Mouse (Mus musculus) cerebral cortex, adult 2 months (tissue): ENCODE measurements around the gene Ralgps1.

Experiments used
- WGBS: fragments of 180-500 bp; shearing (Covaris S2); methylation state at CpG from one replicate; pipeline ENCODE4 v1.1.7; 2018; 5-methylcytosine and 5-hydroxymethylcytosine counted together

Ralgps1 gene

DNA sequence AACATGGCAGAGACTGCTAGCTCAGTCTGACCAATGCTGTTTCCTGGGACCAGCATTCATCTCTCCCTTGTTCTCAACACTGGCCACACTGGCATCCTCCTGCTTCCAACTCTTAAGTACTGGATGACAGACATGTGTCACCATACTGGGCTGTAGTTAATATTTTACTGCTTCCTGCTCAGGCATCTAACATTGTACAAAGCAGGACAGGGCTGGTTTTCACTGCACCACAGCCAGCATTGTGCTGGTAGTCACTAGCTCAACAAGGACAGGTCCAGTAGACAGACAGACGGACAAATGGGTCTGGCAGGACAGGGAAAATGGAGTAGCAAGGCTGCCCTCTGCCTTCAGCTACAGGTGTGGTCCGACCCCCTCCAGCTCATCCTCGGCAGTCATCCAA, 10.7 kb downstream of the Ralgps1 start:
- WGBS = 86% methylated on average over 3 of the region's 3 CpGs

DNA sequence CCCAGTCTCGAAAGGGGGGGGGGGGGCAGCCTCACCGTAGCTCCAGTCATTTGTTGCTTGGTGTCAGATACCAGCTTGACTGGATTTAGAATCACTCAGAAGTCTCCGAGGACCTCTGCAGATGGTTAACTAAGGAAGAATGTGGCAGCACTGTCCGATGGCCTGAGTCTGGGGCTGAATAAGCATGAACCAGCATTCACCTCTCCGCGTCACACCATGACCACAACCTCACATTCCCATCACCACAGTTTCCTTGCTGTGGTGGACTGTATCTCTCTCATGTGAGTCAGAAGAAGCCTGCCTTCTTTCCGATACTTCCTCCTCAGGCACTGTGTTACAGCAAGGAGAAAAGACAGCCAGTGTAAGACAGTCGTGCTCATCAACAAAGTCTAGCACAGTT, 12.1 kb downstream of the Ralgps1 start:
- 88% methylated on average over 8 of the region's 8 CpGs for WGBS

DNA sequence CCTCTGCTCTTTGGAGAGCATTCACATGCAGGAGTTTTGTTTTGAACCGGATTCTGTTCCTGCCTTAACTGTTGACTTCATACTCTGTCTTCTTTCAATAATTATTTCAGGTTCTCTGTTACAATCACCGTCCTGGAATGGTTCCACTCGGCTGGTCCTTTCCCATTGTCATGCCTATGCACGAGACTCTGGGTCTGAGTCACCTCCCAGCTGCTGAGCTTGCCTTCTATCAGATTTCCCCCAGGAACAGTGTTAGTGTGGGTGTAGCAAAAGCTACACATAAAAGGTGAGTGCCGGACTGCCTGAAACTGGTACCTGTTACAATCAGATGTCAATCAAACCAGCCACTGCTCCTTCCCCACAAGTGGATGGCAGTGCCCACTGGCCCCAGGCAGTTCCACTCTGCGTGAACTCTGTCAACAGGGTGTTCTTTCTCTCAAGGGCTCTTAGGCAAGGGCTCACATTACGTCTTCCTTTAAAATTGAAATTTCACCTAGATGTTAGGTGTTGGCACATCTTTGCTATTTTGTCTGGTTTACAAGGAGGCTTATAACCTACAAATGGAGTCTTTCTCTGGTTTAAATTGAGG, 13.9 kb downstream of the Ralgps1 start:
- 63% methylated on average over 7 of the region's 7 CpGs for WGBS

DNA sequence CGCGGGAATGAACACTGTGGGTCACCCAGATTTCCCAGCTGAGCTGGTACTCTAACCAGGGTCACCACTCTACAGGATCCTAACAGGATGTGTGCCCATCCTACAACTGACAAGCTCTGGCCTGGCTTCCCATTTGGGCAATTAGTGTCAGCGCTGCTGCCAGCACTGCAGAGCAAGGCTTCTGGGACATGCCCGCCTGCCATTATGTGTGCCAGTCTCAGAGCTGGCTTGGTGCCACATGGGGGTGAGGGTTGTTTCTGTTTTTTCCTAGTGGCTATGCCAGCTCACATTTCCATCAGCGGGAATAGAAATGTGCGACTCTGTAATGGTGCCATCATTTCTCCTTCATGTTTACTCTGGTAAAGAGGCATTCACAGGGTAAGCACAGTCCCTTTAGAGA, 15.7 kb downstream of the Ralgps1 start:
- 47% methylated on average over 6 of the region's 6 CpGs for WGBS

DNA sequence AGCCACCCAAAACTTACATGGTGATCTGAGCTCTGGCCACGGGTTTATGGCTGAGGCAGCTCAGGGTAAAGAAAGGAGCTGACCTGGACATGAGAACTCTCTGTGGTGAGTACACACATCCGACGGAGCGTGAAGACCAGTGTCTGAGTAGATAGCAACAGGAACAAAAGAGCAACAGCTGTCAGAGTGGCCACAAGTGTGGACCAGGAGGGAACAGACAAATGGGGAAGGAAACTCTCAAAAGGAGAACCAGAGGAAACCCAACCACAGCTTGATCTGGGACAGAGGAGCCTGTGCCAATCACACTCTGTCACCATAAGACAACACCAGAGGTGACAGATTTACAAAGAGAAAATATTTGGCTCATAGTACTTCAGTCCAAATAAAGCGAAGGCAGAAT, 17.9 kb downstream of the Ralgps1 start:
- 74% methylated on average over 5 of the region's 5 CpGs for WGBS

DNA sequence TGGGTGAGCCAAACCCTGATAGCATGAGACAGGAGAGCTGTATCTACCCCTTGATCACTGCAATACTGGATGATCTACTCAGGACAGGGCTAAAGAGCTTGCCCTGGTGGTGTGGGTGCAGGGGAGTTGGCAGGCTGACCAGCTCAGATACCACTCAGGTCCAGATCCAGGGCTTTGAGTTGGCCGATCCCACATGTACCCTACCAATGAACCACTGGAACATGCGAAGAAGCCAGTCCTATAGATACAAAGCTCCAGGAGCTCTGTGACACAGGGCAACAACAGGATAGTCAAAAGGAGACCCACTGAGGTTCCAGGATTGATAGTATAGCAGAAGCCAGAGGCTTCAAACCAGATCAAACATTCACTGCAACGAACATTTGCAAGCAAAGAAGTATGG, 19.8 kb downstream of the Ralgps1 start:
- WGBS = 81% methylated on average over 3 of the region's 3 CpGs

DNA sequence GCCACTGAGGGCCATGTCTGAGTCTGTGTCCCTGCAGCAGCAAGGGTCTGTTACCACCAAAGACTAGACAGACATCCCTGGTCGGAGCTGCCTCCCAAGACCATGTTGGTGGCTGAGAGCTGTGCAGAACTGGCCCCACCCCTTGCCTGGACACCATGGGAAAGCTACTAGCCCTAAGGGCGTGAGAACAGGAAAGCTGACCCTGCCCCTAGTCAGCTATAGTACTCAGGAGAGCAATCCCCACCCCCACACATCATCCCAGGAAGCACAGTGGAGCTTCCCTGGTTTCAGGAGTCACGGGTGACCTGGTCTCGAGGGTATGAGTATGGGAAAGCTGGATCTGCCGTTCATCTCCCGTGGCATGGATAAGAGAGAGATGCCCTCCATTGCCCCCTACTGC, 20.4 kb downstream of the Ralgps1 start:
- 86% methylated on average over 6 of the region's 6 CpGs for WGBS

DNA sequence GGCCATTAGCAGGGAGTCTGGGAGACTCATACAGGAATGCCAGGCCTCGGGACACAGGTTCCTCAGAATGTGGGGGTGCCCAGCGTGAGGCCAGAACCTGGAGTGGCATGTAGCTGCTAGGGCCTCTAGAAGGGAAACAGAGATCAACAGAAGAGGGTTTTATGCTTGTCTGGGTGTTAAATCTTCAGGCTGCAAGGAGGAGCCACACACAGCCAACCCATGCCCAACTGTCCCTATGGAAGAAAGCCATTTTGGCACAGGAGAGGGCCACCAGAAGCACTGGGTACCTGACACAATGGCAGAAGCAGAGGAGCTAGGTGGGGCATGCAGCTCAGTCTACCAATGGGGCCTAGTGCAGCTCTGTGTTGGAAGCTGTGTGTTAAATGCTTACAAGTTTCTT, 21.7 kb downstream of the Ralgps1 start:
- WGBS = 41% methylated on average over 2 of the region's 2 CpGs

DNA sequence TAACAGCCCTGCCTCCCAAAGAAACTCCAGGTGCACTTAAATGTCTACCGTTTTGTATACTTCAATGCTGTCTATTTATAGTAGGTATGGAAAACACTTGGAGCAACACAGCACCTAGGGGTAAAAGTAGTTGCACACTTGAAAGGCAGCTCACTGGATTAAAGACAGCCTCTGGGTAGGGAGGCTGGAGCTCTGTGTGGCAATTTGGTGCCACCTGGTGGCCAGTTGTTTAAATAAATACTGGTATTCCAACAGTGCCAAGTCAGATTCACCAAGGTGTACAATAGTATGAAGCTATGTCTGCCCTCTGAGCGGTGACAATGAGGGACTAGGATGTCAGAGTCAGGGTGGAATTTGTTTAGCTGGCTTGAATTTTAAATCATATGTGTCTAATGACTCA, 22.2 kb downstream of the Ralgps1 start:
- WGBS = 15% methylated on average over 2 of the region's 2 CpGs

DNA sequence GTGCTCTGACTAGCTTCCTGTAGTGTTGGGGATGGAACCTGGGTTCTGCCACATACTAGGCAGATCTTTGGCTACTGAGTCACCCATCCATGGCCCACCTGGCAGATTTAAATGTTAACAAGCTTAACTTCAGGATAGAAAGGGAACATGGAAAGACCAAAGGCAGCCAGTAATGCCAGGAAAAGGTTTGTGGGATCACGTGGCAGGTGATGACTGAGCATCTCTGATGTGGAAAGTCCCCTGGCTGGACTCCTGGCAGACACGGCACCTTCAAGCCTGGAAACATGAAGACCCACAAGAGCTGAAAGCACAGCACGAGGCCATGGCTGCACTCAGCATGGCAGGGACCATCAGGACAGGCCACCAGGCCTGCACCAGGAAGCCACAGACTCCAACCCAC, 23.0 kb downstream of the Ralgps1 start:
- WGBS = 82% methylated on average over 3 of the region's 3 CpGs

DNA sequence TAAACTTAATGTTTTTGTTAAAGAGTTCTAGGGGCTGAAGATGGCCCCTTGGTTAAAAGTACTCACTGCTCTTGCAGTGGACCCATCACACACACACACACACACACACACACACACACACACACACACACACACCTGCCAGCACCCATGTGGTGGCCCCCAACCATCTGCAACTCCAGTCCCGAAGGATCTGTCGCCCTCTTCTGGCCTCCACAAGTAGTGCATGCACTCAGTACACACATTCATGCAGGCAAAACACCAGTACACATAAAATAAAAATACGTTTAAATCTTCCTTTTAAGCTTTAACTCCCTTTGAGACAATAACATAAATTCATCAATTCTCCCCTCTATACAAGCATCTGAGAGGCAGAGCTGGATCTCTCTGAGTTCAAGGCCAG, 23.7 kb downstream of the Ralgps1 start:
- 25% methylated on average over 3 of the region's 3 CpGs for WGBS

DNA sequence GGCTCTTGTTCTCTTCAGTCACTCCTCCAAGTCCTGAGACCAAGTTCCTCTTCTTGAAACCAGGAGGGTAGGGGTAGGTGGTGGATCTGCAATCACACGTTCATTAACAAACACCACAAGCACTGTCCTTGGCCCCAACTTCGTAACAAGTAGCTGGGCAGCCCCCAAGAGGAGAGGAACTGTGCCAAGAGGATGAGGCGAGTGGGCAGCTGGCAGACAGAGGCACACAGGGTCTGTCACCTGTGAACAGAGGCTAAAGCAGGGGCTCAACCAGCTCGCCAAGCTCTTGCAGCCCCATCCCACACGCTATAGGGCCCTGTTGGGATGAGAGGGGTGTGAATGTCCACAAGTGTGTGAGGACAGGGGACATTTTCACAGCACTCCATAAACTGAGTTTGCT, 24.5 kb downstream of the Ralgps1 start:
- 48% methylated on average over 5 of the region's 5 CpGs for WGBS

DNA sequence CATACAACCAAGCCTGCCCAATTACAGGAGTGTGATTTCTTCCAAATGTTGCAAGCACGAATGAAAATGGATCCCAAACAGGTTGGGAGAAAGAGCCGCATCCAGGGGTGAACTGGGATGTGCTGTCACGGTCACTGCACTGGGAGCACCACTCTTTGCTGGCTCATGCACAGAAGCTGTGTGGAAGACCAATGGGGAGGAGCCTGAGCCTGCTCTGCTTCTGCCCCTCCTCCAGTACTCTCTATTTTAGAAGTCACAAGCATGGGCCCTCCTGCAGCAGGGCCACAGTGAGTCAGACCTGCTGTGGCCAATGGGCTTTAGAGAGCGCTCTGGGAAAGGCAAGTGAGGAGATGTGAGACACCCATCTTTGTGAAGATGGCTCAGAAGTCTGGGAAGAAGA, 25.3 kb downstream of the Ralgps1 start:
- WGBS = 52% methylated on average over 4 of the region's 4 CpGs

DNA sequence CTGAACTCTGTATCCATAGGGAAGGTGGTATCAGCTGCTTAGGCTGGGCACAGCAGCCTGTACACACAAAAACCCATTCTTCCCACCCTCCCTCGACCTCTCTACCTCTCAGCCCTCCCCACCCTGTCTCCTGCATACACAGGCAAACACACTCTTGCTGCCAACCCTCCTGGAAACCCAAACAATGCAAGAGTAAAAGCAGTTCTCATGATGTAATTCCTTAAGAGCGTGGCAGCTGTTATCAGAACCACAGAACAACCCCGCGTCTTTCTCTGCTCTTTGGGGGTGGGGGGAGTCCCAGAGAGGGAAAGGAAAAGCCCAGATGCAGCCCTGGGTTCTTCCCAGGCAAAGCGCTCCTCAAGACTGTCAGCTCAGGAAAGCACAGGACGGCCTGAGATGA, 25.8 kb downstream of the Ralgps1 start:
- WGBS = 31% methylated on average over 6 of the region's 6 CpGs

DNA sequence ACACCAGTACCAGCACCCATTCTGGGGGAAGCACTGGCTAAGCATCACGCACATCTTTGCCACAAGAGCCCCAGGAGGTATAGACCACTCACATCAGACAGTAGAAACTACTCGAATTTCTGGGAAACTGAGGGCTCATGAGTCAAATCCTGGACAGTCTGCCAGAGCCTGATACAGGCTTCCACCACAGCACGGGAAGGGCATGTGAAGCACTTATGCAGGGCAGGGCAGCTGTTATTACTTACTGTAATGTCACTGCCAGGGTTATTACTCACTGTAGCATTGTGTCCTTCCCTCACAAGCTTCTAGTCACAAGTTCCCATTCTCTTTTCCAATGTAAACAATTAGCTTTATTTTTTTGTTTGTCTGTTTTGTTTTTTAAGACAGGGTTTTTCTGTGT, 27.9 kb downstream of the Ralgps1 start:
- WGBS = 70% methylated on average over 3 of the region's 3 CpGs

DNA sequence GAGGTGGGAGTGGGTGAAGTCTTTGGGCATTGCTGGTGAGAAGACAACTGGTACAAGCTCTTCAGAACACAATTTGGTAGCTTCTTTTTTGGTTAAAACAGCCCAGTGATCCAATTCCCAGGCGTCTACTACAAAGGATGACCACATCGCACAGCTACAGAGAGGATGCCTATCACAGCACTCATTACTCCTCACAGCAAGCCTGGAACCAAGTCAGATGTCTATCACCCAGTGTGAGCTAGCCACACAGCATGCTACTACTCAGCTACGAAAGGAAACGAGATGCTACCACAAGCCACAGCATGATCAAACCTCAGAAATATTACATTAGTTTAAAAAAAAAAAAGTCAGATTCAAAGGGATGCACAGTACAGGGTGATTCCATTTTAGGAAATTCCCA, 29.1 kb downstream of the Ralgps1 start:
- 30% methylated on average over 4 of the region's 4 CpGs for WGBS

DNA sequence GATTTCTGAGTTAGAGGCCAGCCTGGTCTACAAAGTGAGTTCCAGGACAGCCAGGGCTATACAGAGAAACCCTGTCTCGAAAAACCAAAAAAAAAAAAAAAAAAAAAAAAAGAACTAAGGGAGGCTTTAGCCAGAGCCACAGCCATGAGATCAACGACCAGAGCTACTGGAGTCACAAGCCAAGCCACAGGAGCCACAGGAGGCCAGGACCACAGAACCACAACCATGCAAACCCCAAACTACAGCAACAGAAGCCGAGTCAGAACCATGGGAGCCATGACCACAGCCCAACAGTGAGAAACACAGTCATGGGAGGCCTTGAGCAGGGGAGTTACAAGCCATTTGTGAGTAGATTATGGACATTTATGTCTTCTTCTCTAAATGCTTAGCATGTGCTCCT, 41.7 kb downstream of the Ralgps1 start:
- 74% methylated on average over 3 of the region's 3 CpGs for WGBS

DNA sequence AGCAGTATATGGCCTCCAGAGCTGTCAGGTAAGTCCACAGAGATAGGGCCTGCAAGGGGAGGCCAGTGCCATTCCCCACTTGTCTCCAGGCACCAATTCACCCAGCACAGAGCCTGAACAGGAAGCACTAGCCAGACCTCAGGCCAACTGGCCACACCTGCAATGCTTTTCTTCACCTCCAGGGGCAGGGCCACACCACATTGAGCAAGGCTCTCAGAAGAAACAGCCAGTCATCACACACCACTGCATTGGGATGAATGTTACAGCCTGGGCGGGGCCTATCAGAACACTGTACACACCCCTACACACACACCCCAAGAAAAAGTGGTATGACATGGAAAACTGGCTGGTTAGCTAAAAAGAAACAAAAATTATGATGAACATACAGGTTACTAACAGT, 42.3 kb downstream of the Ralgps1 start:
- 97% methylated on average over 1 of the region's 1 CpGs for WGBS

DNA sequence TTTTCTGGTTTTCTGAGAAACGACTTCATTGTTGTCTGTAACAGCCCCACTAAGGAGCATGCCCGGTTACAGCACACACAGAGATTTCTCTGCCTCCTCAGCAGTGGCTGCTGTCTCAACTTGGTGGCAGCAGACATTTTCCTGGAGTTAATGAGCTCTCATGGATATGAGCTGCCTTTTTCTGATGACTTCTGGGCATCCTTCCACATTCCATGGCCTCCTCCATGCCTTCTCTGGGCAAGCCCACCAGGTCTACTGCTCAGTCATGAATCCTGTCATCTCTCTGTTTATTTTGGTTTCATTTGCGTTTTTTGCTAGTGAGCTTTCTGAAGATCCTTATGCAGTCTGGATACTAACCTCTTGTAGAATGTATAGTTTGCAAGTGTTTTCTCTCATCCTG, 45.9 kb downstream of the Ralgps1 start:
- 28% methylated on average over 3 of the region's 3 CpGs for WGBS

DNA sequence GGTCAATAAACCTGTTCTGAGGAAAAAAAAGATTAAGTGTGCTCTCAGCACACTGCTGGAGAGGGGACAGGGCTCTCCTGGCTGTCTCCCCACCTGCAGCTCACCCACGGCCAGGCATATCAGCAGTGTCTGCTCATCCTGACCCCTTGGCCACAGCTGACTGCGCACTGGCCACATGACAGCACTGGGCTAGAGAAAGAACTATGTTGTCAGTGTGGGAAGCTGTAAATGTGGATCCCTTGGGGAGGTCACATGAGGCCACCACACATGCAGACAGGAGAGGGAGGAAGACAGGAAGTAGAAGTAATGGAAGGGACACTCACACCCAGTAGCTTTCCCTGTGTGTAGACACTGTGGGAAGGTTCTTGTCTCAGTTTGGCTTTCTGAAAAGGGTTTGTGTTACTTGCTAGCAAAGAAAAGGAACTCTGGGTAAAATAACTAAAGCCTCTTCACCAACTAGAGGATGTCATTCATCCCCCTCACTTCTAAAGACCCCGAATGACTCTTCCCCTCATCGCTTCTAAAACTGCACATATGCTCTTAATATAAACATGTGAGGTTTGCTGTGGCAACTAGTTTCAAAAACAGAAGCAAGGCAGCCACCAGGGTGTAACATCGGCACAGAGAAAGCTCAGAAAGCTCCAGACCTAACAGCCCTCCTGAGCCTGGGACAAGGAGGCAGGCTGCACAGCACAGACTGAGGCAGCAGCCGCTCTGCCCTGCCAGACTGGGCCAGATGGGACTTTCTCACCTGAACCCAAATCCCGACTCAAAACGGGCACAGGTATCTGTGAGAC, 47.3 kb downstream of the Ralgps1 start:
- 46% methylated on average over 8 of the region's 8 CpGs for WGBS

DNA sequence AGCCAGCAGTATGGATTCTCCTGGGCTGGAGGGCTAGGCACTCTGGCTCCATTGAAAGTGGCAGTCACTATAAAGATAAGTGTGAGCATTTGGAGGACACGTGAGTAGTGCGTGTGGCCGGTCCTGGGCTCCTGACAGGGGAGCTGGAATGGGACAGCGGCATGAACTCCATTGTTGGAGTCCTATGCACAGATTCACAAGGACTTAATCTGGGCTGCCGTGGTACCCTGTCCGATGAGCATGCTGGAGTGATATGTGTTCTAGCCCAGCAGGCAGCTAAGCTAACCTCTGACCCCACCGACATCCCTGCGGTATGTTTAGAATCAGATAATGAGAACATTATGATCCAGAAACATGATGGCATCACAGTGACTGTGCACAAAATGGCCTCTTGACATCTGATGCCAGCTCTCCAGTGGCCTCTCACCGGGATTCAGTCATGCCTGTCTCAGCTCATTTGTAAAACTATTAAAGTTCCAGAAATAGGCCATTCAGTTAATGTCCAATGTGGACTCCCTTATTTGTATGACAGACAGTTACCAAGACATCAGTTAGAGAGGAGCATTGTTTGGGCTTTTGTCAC, 48.2 kb downstream of the Ralgps1 start:
- 88% methylated on average over 9 of the region's 9 CpGs for WGBS

DNA sequence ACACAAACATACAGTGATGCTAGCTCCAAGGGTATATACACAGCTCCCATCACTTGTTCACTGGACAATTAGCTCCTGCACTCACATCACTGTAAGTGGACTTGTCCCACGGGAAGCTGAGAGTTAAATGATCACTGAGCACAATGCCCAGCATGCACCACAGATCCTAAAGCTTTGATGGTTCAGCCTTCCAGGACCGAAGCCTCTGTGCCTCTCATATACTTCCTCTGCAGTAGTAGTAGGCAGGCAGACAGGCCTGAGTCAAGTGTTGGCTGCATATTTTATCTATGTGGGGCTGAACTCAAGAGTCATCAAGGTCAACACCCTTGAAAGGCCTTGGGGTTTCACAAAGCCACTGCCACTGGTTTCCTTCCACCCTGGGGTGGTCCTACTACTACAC, 49.6 kb downstream of the Ralgps1 start:
- 74% methylated on average over 2 of the region's 2 CpGs for WGBS

DNA sequence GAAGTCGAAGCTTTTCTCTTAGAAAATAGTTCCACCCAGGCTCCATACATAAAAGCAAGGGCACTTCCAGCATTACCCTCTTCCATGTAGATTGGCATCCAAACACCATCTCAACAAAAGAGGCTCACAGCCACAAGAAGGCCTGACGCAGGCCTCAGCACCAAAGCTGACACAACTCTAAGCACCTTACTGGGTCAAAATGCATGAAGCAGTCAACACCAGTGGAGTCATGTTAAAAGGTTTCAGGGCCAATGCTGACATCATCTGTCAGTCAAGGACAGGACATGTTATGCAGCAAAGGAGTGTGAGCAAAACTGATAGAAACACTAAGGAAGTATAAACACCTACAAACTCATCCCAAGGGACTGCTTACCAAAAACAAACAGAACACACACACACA, 50.3 kb downstream of the Ralgps1 start:
- WGBS = 76% methylated on average over 2 of the region's 2 CpGs
